Mouse (Mus musculus) CH12.LX (cell line): ENCODE data around the gene Ecel1. TPM values are rescaled to one million over a fixed set of nuclear protein-coding genes. Genes with fewer than 3 reads are reported as not detected.

ENCODE experiments used
- DNase-seq: peaks from one replicate; pipeline ENCODE4 v3.0.0-alpha.2; 2013; ENCODE audit errors: extremely low read depth
- H3K27ac ChIP-seq: 2 replicates; pipeline ENCODE4 v1.5.1; 2012; ENCODE audit warnings: low read depth, mild to moderate bottlenecking, control low read depth, moderate library complexity; ENCODE audit not compliant: insufficient read depth
- H3K27me3 ChIP-seq: replicated peaks from 2 replicates; pipeline ENCODE3; 2012; ENCODE audit warnings: inconsistent platforms
- H3K36me3 ChIP-seq, 2 experiments: replicated peaks in 1 of 2; 2 replicates each; pipeline versions ENCODE3 to v1.6.1; 2012; ENCODE audit warnings: inconsistent platforms in 1 of 2, low read length in 1 of 2, mild to moderate bottlenecking in 1 of 2, mixed read lengths in 1 of 2, moderate library complexity in 1 of 2; ENCODE audit not compliant: control insufficient read depth in 1 of 2, insufficient read depth in 1 of 2
- H3K4me1 ChIP-seq, 2 experiments: 2 replicates each; pipeline ENCODE4 v1.6.1; 2012; ENCODE audit warnings: inconsistent platforms in 1 of 2, moderate library complexity in 1 of 2; ENCODE audit not compliant: insufficient read depth in 2 of 2, control insufficient read depth in 1 of 2
- H3K4me2 ChIP-seq: 2 replicates; pipeline ENCODE4 v1.6.1; 2012; ENCODE audit warnings: low read depth, mild to moderate bottlenecking, control low read depth; ENCODE audit not compliant: poor library complexity, insufficient read depth, severe bottlenecking
- H3K4me3 ChIP-seq, 3 experiments: fragments of 150-350 bp in 1 of 3; sonication (generic) in 1 of 3; replicated peaks in 1 of 3; 2 replicates each; pipeline versions ENCODE3 to v1.5.1; 2011 to 2012; ENCODE audit warnings: low read depth in 2 of 3, low read length in 2 of 3, mild to moderate bottlenecking in 2 of 3, moderate library complexity in 2 of 3, control low read depth in 1 of 3, improper control_type of control experiment in 1 of 3, inconsistent platforms in 1 of 3, mixed read lengths in 1 of 3; ENCODE audit not compliant: poor library complexity in 1 of 3
- H3K79me2 ChIP-seq: replicated peaks from 2 replicates; pipeline ENCODE4 v1.6.1; 2012; ENCODE audit warnings: mild to moderate bottlenecking, moderate library complexity; ENCODE audit not compliant: control insufficient read depth, poor library complexity, insufficient read depth, severe bottlenecking; ENCODE audit errors: extremely low read depth
- H3K9ac ChIP-seq: 2 replicates; pipeline ENCODE4 v1.6.1; 2012; ENCODE audit warnings: low read depth, mild to moderate bottlenecking, control low read depth, moderate library complexity; ENCODE audit not compliant: insufficient read depth
- H3K9me3 ChIP-seq: replicated peaks from 2 replicates; pipeline ENCODE3; 2012; ENCODE audit warnings: low read length, inconsistent platforms, mixed read lengths
- BHLHE40 ChIP-seq: IDR thresholded peaks from 2 replicates; pipeline ENCODE4 v1.6.1; 2011; ENCODE audit warnings: mild to moderate bottlenecking, low read depth, low read length, improper control_type of control experiment
- CHD1 ChIP-seq: IDR thresholded peaks from 2 replicates; pipeline ENCODE4 v1.6.1; 2012; ENCODE audit warnings: low read depth, low read length, improper control_type of control experiment, inconsistent platforms
- CHD2 ChIP-seq: IDR thresholded peaks from 2 replicates; pipeline ENCODE4 v1.6.1; 2011; ENCODE audit warnings: low read length, improper control_type of control experiment
- ELF1 ChIP-seq: IDR thresholded peaks from 2 replicates; pipeline ENCODE4 v1.6.1; 2014; ENCODE audit warnings: low read depth, mild to moderate bottlenecking, inconsistent platforms, low read length, improper control_type of control experiment
- EP300 ChIP-seq: IDR thresholded peaks from 2 replicates; pipeline ENCODE4 v1.6.1; 2011; ENCODE audit warnings: low read length, improper control_type of control experiment
- GABPA ChIP-seq: IDR thresholded peaks from 2 replicates; pipeline ENCODE4 v1.6.1; 2012; ENCODE audit warnings: low read depth, low read length, improper control_type of control experiment, inconsistent platforms; ENCODE audit not compliant: insufficient replicate concordance
- HCFC1 ChIP-seq: IDR thresholded peaks from 2 replicates; pipeline ENCODE4 v1.6.1; 2012; ENCODE audit warnings: low read depth, mild to moderate bottlenecking, inconsistent platforms, low read length, improper control_type of control experiment
- JUN ChIP-seq: IDR thresholded peaks from 2 replicates; pipeline ENCODE4 v1.6.1; 2011; ENCODE audit warnings: low read depth, mild to moderate bottlenecking, low read length, improper control_type of control experiment, moderate library complexity; ENCODE audit not compliant: insufficient read depth
- MEF2A ChIP-seq: IDR thresholded peaks from 2 replicates; pipeline ENCODE4 v1.6.1; 2014; ENCODE audit warnings: low read depth, mild to moderate bottlenecking, inconsistent platforms, low read length, improper control_type of control experiment, borderline replicate concordance
- MXI1 ChIP-seq: IDR thresholded peaks from 2 replicates; pipeline ENCODE4 v1.6.1; 2011; ENCODE audit warnings: mild to moderate bottlenecking, low read depth, low read length, improper control_type of control experiment
- MYC ChIP-seq: IDR thresholded peaks from 2 replicates; pipeline ENCODE4 v1.6.1; 2011; ENCODE audit warnings: low read depth, mild to moderate bottlenecking, improper control_type of control experiment, low read length
- NELFE ChIP-seq: IDR thresholded peaks from 2 replicates; pipeline ENCODE4 v1.6.1; 2011; ENCODE audit warnings: low read depth, low read length, improper control_type of control experiment
- NRF1 ChIP-seq: IDR thresholded peaks from 2 replicates; pipeline ENCODE4 v1.6.1; 2014; ENCODE audit warnings: low read depth, mild to moderate bottlenecking, inconsistent platforms, low read length, improper control_type of control experiment, moderate library complexity
- PAX5 ChIP-seq: IDR thresholded peaks from 2 replicates; pipeline ENCODE4 v1.6.1; 2012; ENCODE audit warnings: low read length, inconsistent platforms, mixed read lengths
- POLR2A ChIP-seq: IDR thresholded peaks from 2 replicates; pipeline ENCODE4 v1.6.1; 2011; ENCODE audit warnings: low read depth, mild to moderate bottlenecking, improper control_type of control experiment, low read length
- POLR2AphosphoS2 ChIP-seq: IDR thresholded peaks from 2 replicates; pipeline ENCODE4 v1.6.1; 2011; ENCODE audit warnings: low read depth, low read length, improper control_type of control experiment
- RAD21 ChIP-seq: IDR thresholded peaks from 2 replicates; pipeline ENCODE4 v1.6.1; 2011; ENCODE audit warnings: low read depth, mild to moderate bottlenecking, low read length, improper control_type of control experiment, moderate library complexity
- RCOR1 ChIP-seq: conservative IDR thresholded peaks from 2 replicates; pipeline ENCODE4 v1.6.1; 2012; ENCODE audit warnings: low read depth, mild to moderate bottlenecking, inconsistent platforms, low read length, improper control_type of control experiment
- SIN3A ChIP-seq: IDR thresholded peaks from 2 replicates; pipeline ENCODE4 v1.6.1; 2012; ENCODE audit warnings: low read length, improper control_type of control experiment, inconsistent platforms
- USF1 ChIP-seq: IDR thresholded peaks from 2 replicates; pipeline ENCODE4 v1.6.1; 2014; ENCODE audit warnings: low read depth, mild to moderate bottlenecking, inconsistent platforms, low read length, improper control_type of control experiment
- USF2 ChIP-seq: conservative IDR thresholded peaks from 2 replicates; pipeline ENCODE4 v1.6.1; 2011; ENCODE audit warnings: low read depth, low read length, improper control_type of control experiment
- ZC3H11A ChIP-seq: IDR thresholded peaks from 2 replicates; pipeline ENCODE4 v1.6.1; 2012; ENCODE audit warnings: low read depth, mild to moderate bottlenecking, inconsistent platforms, low read length, improper control_type of control experiment
- ZKSCAN1 ChIP-seq: IDR thresholded peaks from 2 replicates; pipeline ENCODE4 v1.6.1; 2012; ENCODE audit warnings: low read depth, inconsistent platforms, low read length, improper control_type of control experiment, borderline replicate concordance
- ZMIZ1 ChIP-seq: IDR thresholded peaks from 2 replicates; pipeline ENCODE4 v1.6.1; 2012; ENCODE audit warnings: low read depth, mild to moderate bottlenecking, inconsistent platforms, low read length, improper control_type of control experiment
- ZNF384 ChIP-seq: IDR thresholded peaks from 2 replicates; pipeline ENCODE4 v1.6.1; 2012; ENCODE audit warnings: low read depth, low read length, improper control_type of control experiment, inconsistent platforms
- dilution Hi-C: fragments of 300-500 bp; cut with MboI; formaldehyde crosslinking; loops from 2 replicates; pipeline ENCODE4 v1.14.3; 2020; ENCODE audit warnings: low sequenced_read_pairs; ENCODE audit not compliant: extremely low pct_unique_long_range_greater_than_20kb, extremely low pct_ligation_motif_present
- in situ Hi-C: fragments of 300-500 bp; cut with MboI; formaldehyde crosslinking; loops from 3 replicates; pipeline ENCODE4 v1.14.3; 2019; ENCODE audit warnings: low sequenced_read_pairs, low pct_ligation_motif_present, low pct_unique_long_range_greater_than_20kb, mixed read lengths
- polyA plus RNA-seq: library from polyadenylated mRNA; unstranded; fragments of >175 nt; gene quantifications from 2 replicates; pipeline ENCODE4 v1.2.1, GENCODE M21; 2012; ENCODE audit warnings: low read depth; ENCODE audit not compliant: insufficient read length
- total RNA-seq, 2 experiments: library from RNA; depleted of rRNA; stranded (reverse); fragments of 300-350 nt in 1 of 2; fragments of >200 nt in 1 of 2; gene quantifications; 2 replicates each; pipeline ENCODE4 v1.2.3; 2012 to 2014

Gene Ecel1
- total and polyA plus RNA-seq, 3 experiments: not detected

DNA sequence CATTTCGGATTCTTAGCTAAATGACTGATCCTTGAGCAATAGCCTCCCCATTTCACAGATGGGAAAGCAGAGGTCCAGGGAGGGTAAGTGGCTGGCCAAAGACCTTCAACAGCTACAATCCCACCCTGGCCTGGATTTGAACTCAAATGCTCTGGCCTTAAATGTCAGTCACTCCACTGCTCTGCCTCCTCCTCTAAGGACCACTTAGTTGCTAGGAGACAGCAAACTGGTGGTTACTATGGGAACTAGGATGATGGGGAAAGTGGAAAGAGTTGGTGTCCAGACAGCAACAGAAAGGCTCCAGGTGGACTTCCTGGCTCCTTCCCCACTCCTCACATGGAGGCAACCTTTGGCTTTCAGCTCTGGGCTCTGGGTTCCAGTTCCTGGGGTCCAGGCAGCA, 15.0 kb upstream of the Ecel1 start:
- Histone ChIP-seq H3K79me2 (no peaks in the 10 kb centered on the region), H3K9me3 (no peaks in the 10 kb centered on the region), H3K9ac (no peak overlapping the region), H3K4me2 (no peak overlapping the region), H3K36me3 (no peaks in the 10 kb centered on the region), H3K27me3 (peaks cover 78% of the 10 kb centered on the region), H3K4me3 (no peak overlapping the region), H3K4me1 (peaks cover 0 to 2% of the 10 kb centered on the region in 2 experiments; a peak in 1 of 4 replicates), H3K27ac (no peak overlapping the region)
- DNase-seq: no peak
- dilution Hi-C loops: no loop called here
- in situ Hi-C loops: no loop called here
- TF ChIP-seq EP300 (no peak), ZMIZ1 (no peak), JUN (no peak), BHLHE40 (no peak), CHD1 (no peak), MXI1 (no peak), RAD21 (no peak), ZC3H11A (no peak), ELF1 (no peak), POLR2A (no peak), MEF2A (no peak), POLR2AphosphoS2 (no peak), CHD2 (no peak), RCOR1 (no peak), NELFE (no peak), SIN3A (no peak)

DNA sequence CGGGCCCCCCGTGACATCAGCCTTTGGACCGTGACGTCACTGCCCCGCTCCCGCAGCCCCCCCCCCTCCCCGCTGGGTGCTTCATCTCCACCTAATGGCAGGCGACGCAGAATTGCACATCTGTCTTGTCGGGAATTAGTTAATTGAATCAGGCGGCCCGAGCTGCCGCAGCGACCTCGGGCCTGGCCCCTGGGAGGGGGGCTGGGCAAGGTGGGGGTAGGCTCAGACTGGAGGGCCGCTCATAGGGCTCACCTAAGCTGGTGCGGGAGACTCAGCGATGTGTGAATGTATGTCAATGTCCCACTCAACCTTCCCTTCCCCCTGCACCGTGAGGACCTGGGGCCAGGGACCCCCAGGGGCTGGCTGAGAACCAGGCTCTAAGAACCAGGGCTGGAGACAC, 14.1 kb upstream of the Ecel1 start:
- Histone ChIP-seq H3K4me2 (no peak overlapping the region), H3K27me3 (peaks cover 82% of the 10 kb centered on the region), H3K27ac (no peak overlapping the region), H3K4me1 (peaks cover 0 to 2% of the 10 kb centered on the region in 2 experiments; a peak in 1 of 4 replicates), H3K4me3 (no peak overlapping the region), H3K36me3 (no peaks in the 10 kb centered on the region), H3K9me3 (no peaks in the 10 kb centered on the region), H3K9ac (no peak overlapping the region), H3K79me2 (no peaks in the 10 kb centered on the region)
- TF ChIP-seq PAX5: no peak
- TF ChIP-seq HCFC1: no peak
- TF ChIP-seq ZKSCAN1: no peak
- no peak for TF ChIP-seq GABPA
- TF ChIP-seq CHD2: no peak
- no peak for TF ChIP-seq ZMIZ1
- TF ChIP-seq MEF2A: no peak
- no peak for TF ChIP-seq MXI1
- no peak for TF ChIP-seq ZNF384
- TF ChIP-seq NRF1: no peak
- TF ChIP-seq USF1: no peak
- TF ChIP-seq MYC: no peak
- TF ChIP-seq USF2: no peak
- TF ChIP-seq POLR2A: no peak
- no peak for TF ChIP-seq JUN
- no peak for TF ChIP-seq ZC3H11A
- no peak for TF ChIP-seq EP300
- in situ Hi-C loops: no loop called here
- DNase-seq: no peak
- dilution Hi-C loops: no loop called here
